Comparison of ENCODE assay signal across 44 mouse cellular contexts in the genomic region with DNA sequence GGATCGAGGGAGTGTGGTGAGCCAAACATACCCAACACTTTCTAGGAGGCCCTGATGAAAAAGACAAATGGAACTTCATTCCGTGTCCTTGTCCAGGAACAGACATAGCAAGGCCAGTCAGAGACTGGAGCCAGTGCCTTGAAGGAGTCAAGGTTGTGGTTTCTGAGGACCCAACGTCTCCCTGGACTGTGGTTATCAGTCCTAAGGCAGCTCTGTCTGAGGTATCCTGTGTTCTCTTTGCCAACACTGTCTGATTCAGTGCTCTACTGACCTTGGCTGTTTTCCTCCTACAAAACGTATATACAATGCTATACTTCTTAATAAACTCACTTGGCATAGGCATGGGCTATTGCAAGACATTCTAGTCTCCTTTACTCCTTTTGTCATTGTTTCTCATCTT. TPM values are rescaled to one million over a fixed set of nuclear protein-coding genes. Genes with fewer than 3 reads are reported as not detected.
"Had no signal": no experiment of that assay in that cellular context is flagged by ENCODE, and none has a peak within 500 bp of the region (broad histone marks: within the 10 kb centered on the region; RNA-seq: fewer than 3 reads in every experiment).

No protein-coding gene starts in this region.

- H3K4me3 ChIP-seq: gastrocnemius, adult 2 months; heart, embryonic 10.5 days; heart, embryonic 12.5 days; hindbrain, embryonic 10.5 days; hindbrain, embryonic 12.5 days; kidney, embryonic 15.5 days; limb, embryonic 13.5 days; limb, embryonic 15.5 days; liver, embryonic 12.5 days had no signal

- H3K27me3 ChIP-seq: heart, embryonic 12.5 days; hindbrain, embryonic 12.5 days; kidney, embryonic 15.5 days; limb, embryonic 13.5 days; limb, embryonic 15.5 days; liver, embryonic 12.5 days had no signal

- H3K36me3 ChIP-seq: heart, embryonic 10.5 days; heart, embryonic 12.5 days; hindbrain, embryonic 10.5 days; hindbrain, embryonic 12.5 days; kidney, embryonic 15.5 days; limb, embryonic 13.5 days; limb, embryonic 15.5 days; liver, embryonic 12.5 days had no signal

- H3K27ac ChIP-seq: gastrocnemius, adult 2 months; heart, embryonic 10.5 days; hindbrain, embryonic 10.5 days; hindbrain, embryonic 12.5 days; hindbrain, embryonic 14.5 days; hindbrain, postnatal 0 days; kidney, embryonic 15.5 days; kidney, postnatal 0 days; limb, embryonic 13.5 days; limb, embryonic 15.5 days; liver, embryonic 12.5 days; liver, embryonic 14.5 days had no signal

- H3K4me2 ChIP-seq: heart, embryonic 12.5 days; hindbrain, embryonic 12.5 days; hindbrain, embryonic 14.5 days; kidney, embryonic 15.5 days; limb, embryonic 13.5 days; limb, embryonic 15.5 days; liver, embryonic 12.5 days had no signal

- H3K9me3 ChIP-seq: heart, embryonic 10.5 days; heart, embryonic 12.5 days; hindbrain, embryonic 10.5 days; hindbrain, embryonic 12.5 days; kidney, embryonic 15.5 days; limb, embryonic 13.5 days; limb, embryonic 15.5 days; liver, embryonic 12.5 days had no signal

- ATAC-seq: hindbrain, postnatal 0 days; intestine, embryonic 16.5 days; liver, embryonic 12.5 days had no signal

- DNase-seq: gastrocnemius, adult 2 months; gastrocnemius, postnatal 10 days; gastrocnemius, postnatal 25 days; heart, adult 18-20 months; heart, postnatal 10 days; heart, postnatal 4 days; kidney, adult 11 months; kidney, adult 2 months; kidney, adult 9 months; kidney, postnatal 14 days; kidney, postnatal 36 days; layer of hippocampus, adult 9-11 months; layer of hippocampus, postnatal 36 days; left cerebral cortex, postnatal 4 days had no signal

- H3K4me1 ChIP-seq: heart, embryonic 10.5 days; heart, embryonic 12.5 days; hindbrain, embryonic 10.5 days; hindbrain, embryonic 12.5 days; kidney, embryonic 15.5 days; limb, embryonic 13.5 days; limb, embryonic 15.5 days; liver, embryonic 12.5 days had no signal

- H3K9ac ChIP-seq: heart, embryonic 12.5 days; hindbrain, embryonic 12.5 days; hindbrain, embryonic 14.5 days; kidney, embryonic 15.5 days; limb, embryonic 13.5 days; limb, embryonic 15.5 days; liver, embryonic 12.5 days; liver, embryonic 14.5 days had no signal

RNA-seq across cellular contexts. Expression of a gene that starts 26.7 kb away (rescaled TPM):
- total RNA-seq: gastrocnemius, adult 2 months; gastrocnemius, postnatal 10 days; gastrocnemius, postnatal 25 days; gastrocnemius, postnatal 4 days; granulocyte monocyte progenitor cell, adult 5-6 weeks; heart, adult 8-10 months; heart, postnatal 10 days; heart, postnatal 25 days; heart, postnatal 4 days; hindbrain, postnatal 0 days; layer of hippocampus, adult 18-20 months; layer of hippocampus, adult 8-10 months; layer of hippocampus, postnatal 14 days; layer of hippocampus, postnatal 36 days; left cerebral cortex, adult 18-20 months; left cerebral cortex, adult 8-10 months; left cerebral cortex, postnatal 10 days; left cerebral cortex, postnatal 25 days; left cerebral cortex, postnatal 4 days; liver, adult 2 months had no signal
- polyA plus RNA-seq: heart, embryonic 10.5 days; heart, embryonic 12.5 days; heart, embryonic 14.5 days; heart, embryonic 16.5 days; hindbrain, embryonic 10.5 days; hindbrain, embryonic 12.5 days; hindbrain, embryonic 14.5 days; hindbrain, postnatal 0 days; intestine, embryonic 14.5 days; intestine, embryonic 16.5 days; kidney, adult 2 months; kidney, embryonic 15.5 days; large intestine, adult 2 months; limb, embryonic 11.5 days; limb, embryonic 13.5 days; limb, embryonic 15.5 days; liver, adult 2 months; liver, embryonic 12.5 days; liver, embryonic 14.5 days had no signal

RNA-seq across cellular contexts. Expression of a gene that starts 30.1 kb away (rescaled TPM):
- total RNA-seq: gastrocnemius, adult 2 months; gastrocnemius, postnatal 10 days; gastrocnemius, postnatal 25 days; gastrocnemius, postnatal 4 days; granulocyte monocyte progenitor cell, adult 5-6 weeks; heart, adult 18-20 months; heart, adult 8-10 months; heart, postnatal 10 days; heart, postnatal 25 days; heart, postnatal 4 days; left cerebral cortex, adult 18-20 months; liver, adult 2 months had no signal
- polyA plus RNA-seq: heart, embryonic 12.5 days; large intestine, adult 2 months; liver, adult 2 months; liver, embryonic 12.5 days; liver, embryonic 14.5 days had no signal

RNA-seq across cellular contexts. Expression of a gene that starts 30.2 kb away (rescaled TPM):
- total RNA-seq: gastrocnemius, adult 2 months; gastrocnemius, postnatal 25 days; granulocyte monocyte progenitor cell, adult 5-6 weeks; heart, adult 18-20 months; heart, adult 8-10 months; heart, postnatal 10 days; heart, postnatal 25 days; layer of hippocampus, adult 18-20 months; layer of hippocampus, adult 8-10 months; layer of hippocampus, postnatal 14 days; layer of hippocampus, postnatal 36 days; left cerebral cortex, adult 18-20 months; left cerebral cortex, adult 8-10 months; left cerebral cortex, postnatal 10 days; left cerebral cortex, postnatal 25 days had no signal
- polyA plus RNA-seq: heart, embryonic 12.5 days; heart, embryonic 14.5 days had no signal

RNA-seq across cellular contexts. Expression of a gene that starts 36.4 kb away (rescaled TPM):
- total RNA-seq: gastrocnemius, adult 2 months; gastrocnemius, postnatal 10 days; gastrocnemius, postnatal 25 days; gastrocnemius, postnatal 4 days; granulocyte monocyte progenitor cell, adult 5-6 weeks; heart, adult 18-20 months; heart, adult 8-10 months; heart, postnatal 10 days; heart, postnatal 25 days; heart, postnatal 4 days; layer of hippocampus, adult 18-20 months; layer of hippocampus, adult 8-10 months; layer of hippocampus, postnatal 36 days; left cerebral cortex, adult 18-20 months; liver, adult 2 months had no signal
- polyA plus RNA-seq: heart, embryonic 14.5 days; intestine, embryonic 14.5 days; large intestine, adult 2 months; liver, adult 2 months; liver, embryonic 12.5 days; liver, embryonic 14.5 days had no signal
